Mouse (Mus musculus): ENCODE results near the gene Ppp2r2d. TPM values are rescaled to one million over a fixed set of nuclear protein-coding genes. Genes with fewer than 3 reads are reported as not detected.
A peak's percentile ranks its signal among the peaks of the same experiment; 100 is the strongest.

Gene Ppp2r2d
- polyA plus RNA-seq (2012; fragmentation: generic; extraction: Trizol) = 34.1 TPM
- long read RNA-seq, experiment 1, partial matches to known transcripts = 3 of 11 reads
- long read RNA-seq, experiment 1, other reads (novel, unspliced or antisense) = 6 of 11 reads
- long read RNA-seq, experiment 2, transcript Ppp2r2d-207 (8 exons, 1,938 nt) = major isoform, 12 of 17 reads
- long read RNA-seq, experiment 2, partial matches to known transcripts = 1 of 17 reads
- long read RNA-seq, experiment 2, other reads (novel, unspliced or antisense) = 4 of 17 reads

DNA sequence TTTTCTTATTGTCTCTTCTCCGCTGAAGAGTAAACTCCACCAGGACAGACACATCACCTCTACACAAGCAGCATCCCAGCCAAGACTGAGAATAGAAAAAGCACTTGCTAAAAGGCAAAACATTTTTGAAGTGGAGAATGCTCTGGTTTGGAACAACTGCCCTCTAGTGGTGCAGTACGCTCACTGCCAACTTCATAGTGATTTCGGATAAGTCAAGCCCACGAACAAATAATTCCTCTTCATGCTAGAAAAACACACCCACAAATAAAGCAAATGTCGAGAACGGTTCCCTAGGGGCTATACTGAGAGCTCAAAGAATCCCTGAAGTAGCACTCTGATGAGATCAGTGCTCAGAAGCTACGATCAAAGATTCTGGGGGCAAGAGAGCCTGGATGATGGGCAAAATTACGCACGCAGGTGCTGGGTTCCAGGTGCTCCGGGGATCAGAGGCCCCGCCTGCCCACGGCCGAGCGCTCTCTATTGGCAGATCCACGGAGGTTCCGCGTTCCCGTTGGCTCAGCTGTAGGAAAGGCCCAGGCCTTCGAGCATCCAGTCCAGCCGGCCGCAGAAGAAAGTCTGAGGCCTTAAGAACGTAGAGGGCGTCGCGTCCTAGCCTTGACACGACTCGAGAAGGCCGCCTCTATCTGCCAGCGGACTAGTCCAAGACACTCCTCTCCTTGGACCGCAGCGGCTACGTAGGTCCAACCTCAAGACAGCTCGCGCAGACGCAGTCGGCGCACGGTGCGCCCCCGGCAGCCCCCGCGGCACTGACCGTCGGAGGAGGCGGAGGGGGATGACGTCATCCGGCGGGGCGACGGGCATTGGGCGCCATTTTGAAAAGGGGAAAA, at the start of gene Ppp2r2d, which contains the start of gene Mapk1ip1:
Gene Ppp2r2d (plus strand): TSS at position 536 of the 848 bp plus-strand sequence.
Gene Mapk1ip1 (minus strand): TSS at position 730 of the 848 bp plus-strand sequence.
- TF ChIP-seq MAX (IDR thresholded peaks at IDR 0.05) (no peak), CEBPB (IDR thresholded peaks at IDR 0.05; ENCODE audit: low read depth) (no peak), CTCF (IDR thresholded peaks at IDR 0.05; ENCODE audit: control insufficient read depth, insufficient read depth, insufficient read length) (peak; percentile 9)
- Histone ChIP-seq H3K79me2 (ENCODE audit: control insufficient read depth, insufficient read depth) (peaks cover 43% of the 10 kb centered on the region), H3ac (ENCODE audit: control insufficient read depth, insufficient read length, low read depth) (peak within 1 kb of the TSS; percentile 95), H3K4me3 (ENCODE audit: insufficient read depth, poor library complexity, severe bottlenecking) (peak within 1 kb of the TSS; percentile 63), H3K27me3 (ENCODE audit: control insufficient read depth, insufficient read depth, insufficient read length) (no peaks in the 10 kb centered on the region), H3K36me3 (ENCODE audit: control insufficient read depth, insufficient read depth) (peaks cover 5% of the 10 kb centered on the region), H3K79me3 (ENCODE audit: low read depth) (peaks cover 38% of the 10 kb centered on the region)

DNA sequence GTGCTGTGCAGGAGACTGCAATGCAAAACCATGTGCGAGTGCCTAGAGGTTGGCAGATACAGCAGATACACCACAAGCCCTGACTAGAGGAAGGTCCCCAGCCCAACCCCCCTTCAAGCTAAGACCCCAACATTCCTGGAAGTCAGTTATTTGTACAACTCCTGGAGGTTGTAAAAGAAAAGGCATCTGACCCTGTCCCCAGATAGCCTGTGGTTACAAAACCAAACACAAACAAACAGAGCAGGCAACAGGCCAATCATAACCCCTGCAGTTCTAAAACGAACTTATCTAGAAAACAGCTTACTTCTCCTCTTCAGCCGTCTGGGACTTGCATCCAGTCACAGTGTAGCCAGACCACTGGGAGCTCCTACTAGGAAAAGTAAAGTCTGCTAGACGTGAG, 42.5 kb upstream of the Ppp2r2d start:
- no peaks in the 10 kb centered on the region for H3K27me3 ChIP-seq (ENCODE audit: control insufficient read depth, insufficient read depth, insufficient read length)
- no peak overlapping the region for H3ac ChIP-seq (ENCODE audit: control insufficient read depth, insufficient read length, low read depth)
- no peaks in the 10 kb centered on the region for H3K79me2 ChIP-seq (ENCODE audit: control insufficient read depth, insufficient read depth)
- no peaks in the 10 kb centered on the region for H3K79me3 ChIP-seq (ENCODE audit: low read depth)
- TF ChIP-seq MYOG (IDR thresholded peaks at IDR 0.05; ENCODE audit: control insufficient read depth, extremely low read depth, insufficient read length) = no peak
- no peak for TF ChIP-seq CTCF (IDR thresholded peaks at IDR 0.05; ENCODE audit: control insufficient read depth, insufficient read depth, insufficient read length)
- TF ChIP-seq MAX (IDR thresholded peaks at IDR 0.05) = no peak
- TF ChIP-seq FOSL1 (IDR thresholded peaks at IDR 0.05; ENCODE audit: insufficient read depth, low read length, poor library complexity, severe bottlenecking) = no peak
- no peak for TF ChIP-seq USF1 (IDR thresholded peaks at IDR 0.05; ENCODE audit: low read depth)
- TF ChIP-seq MYOD1 (IDR thresholded peaks at IDR 0.05; ENCODE audit: control insufficient read depth, insufficient read length, low read depth) = no peak
- no peak for TF ChIP-seq CEBPB (IDR thresholded peaks at IDR 0.05; ENCODE audit: low read depth)
- no peak overlapping the region for H3K4me3 ChIP-seq (ENCODE audit: insufficient read depth, poor library complexity, severe bottlenecking)
- no peaks in the 10 kb centered on the region for H3K36me3 ChIP-seq (ENCODE audit: control insufficient read depth, insufficient read depth)

DNA sequence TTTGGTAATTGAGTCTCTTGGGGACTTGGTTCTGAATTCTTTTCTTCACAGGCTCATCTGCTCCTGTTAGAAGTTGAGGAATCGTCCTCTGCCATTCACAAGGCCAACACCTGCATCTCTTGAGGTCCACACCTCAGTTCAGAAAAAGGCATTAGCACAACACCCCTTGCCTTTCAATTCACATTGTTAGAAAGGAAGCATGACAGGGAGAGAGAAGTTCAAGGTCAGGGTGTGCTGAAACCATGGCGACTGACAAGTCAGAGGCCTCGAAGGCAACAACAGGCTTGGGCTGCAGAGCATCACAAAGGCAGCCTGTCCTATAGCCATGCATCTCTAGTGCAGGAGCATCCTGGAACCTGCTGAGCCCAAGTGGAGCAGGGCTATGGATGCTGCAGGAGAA, 38.7 kb upstream of the Ppp2r2d start:
- no peaks in the 10 kb centered on the region for H3K79me3 ChIP-seq (ENCODE audit: low read depth)
- no peaks in the 10 kb centered on the region for H3K27me3 ChIP-seq (ENCODE audit: control insufficient read depth, insufficient read depth, insufficient read length)
- H3K79me2 ChIP-seq (ENCODE audit: control insufficient read depth, insufficient read depth) = no peaks in the 10 kb centered on the region
- H3ac ChIP-seq (ENCODE audit: control insufficient read depth, insufficient read length, low read depth) = no peak overlapping the region
- TF ChIP-seq FOSL1 (IDR thresholded peaks at IDR 0.05; ENCODE audit: insufficient read depth, low read length, poor library complexity, severe bottlenecking) (no peak), USF1 (IDR thresholded peaks at IDR 0.05; ENCODE audit: low read depth) (no peak), MYOD1 (IDR thresholded peaks at IDR 0.05; ENCODE audit: control insufficient read depth, insufficient read length, low read depth) (no peak), CTCF (IDR thresholded peaks at IDR 0.05; ENCODE audit: control insufficient read depth, insufficient read depth, insufficient read length) (no peak)
- H3K36me3 ChIP-seq (ENCODE audit: control insufficient read depth, insufficient read depth) = no peaks in the 10 kb centered on the region
- H3K4me3 ChIP-seq (ENCODE audit: insufficient read depth, poor library complexity, severe bottlenecking) = no peak overlapping the region

DNA sequence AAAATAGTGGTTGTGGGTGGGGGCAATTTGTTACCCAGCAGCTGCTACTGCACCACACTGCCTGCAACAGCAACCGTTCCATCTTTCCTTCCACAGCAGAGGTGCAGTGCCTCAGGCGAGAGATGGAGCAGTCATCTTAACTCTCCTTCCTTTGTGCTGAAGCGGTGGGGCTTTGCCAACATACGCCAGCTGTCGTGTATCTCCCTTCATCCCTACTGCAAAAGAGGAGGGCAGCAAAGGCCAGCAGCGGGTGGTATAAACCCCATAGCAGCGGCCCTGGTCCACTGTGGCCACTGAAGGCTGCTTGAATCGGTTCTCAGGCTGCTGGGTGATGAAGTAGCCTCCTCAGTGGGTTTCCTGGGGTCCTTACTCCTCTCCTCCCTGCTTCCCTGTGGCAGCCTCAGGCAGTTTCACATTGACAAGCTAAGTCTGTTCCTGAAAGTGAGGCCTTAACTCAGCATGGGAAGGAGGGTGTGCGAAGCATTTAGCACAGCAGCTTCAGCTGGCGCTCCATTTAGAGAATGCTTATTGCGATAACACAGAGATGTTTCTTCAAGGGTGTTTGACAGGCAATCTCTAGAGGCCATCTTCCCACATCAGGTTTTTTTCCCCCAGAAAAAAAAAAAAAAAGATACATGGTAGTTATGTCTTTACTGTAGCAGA, 32.5 kb upstream of the Ppp2r2d start:
- no peaks in the 10 kb centered on the region for H3K36me3 ChIP-seq (ENCODE audit: control insufficient read depth, insufficient read depth)
- no peaks in the 10 kb centered on the region for H3K79me3 ChIP-seq (ENCODE audit: low read depth)
- no peak overlapping the region for H3ac ChIP-seq (ENCODE audit: control insufficient read depth, insufficient read length, low read depth)
- TF ChIP-seq CTCF (IDR thresholded peaks at IDR 0.05; ENCODE audit: control insufficient read depth, insufficient read depth, insufficient read length) (no peak), FOSL1 (IDR thresholded peaks at IDR 0.05; ENCODE audit: insufficient read depth, low read length, poor library complexity, severe bottlenecking) (no peak), CEBPB (IDR thresholded peaks at IDR 0.05; ENCODE audit: low read depth) (no peak), MYOD1 (IDR thresholded peaks at IDR 0.05; ENCODE audit: control insufficient read depth, insufficient read length, low read depth) (no peak), USF1 (IDR thresholded peaks at IDR 0.05; ENCODE audit: low read depth) (no peak), MYOG (IDR thresholded peaks at IDR 0.05; ENCODE audit: control insufficient read depth, extremely low read depth, insufficient read length) (no peak), MAX (IDR thresholded peaks at IDR 0.05) (no peak)
- no peaks in the 10 kb centered on the region for H3K79me2 ChIP-seq (ENCODE audit: control insufficient read depth, insufficient read depth)
- no peak overlapping the region for H3K4me3 ChIP-seq (ENCODE audit: insufficient read depth, poor library complexity, severe bottlenecking)
- no peaks in the 10 kb centered on the region for H3K27me3 ChIP-seq (ENCODE audit: control insufficient read depth, insufficient read depth, insufficient read length)

DNA sequence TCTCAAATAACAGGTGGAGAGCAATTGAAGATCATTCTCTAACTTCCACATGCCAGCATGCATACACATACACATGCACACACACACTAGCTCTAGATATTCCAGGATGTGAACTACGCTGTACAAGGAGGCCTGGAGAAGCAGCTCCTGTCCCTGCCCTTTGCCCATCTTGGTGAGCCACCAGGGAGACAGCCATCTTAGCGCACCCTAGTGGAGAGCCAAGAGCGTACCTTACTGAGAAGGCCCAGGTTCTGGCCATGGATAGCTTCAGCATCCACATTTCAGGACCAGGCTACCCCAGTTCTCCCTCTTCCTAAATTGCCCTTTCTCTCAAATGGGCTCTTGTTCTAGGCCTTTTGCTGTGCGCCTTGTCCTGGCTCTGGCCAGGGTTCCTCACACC, 27.6 kb upstream of the Ppp2r2d start:
- no peaks in the 10 kb centered on the region for H3K79me3 ChIP-seq (ENCODE audit: low read depth)
- peaks cover 3% of the 10 kb centered on the region for H3K27me3 ChIP-seq (ENCODE audit: control insufficient read depth, insufficient read depth, insufficient read length)
- H3K4me3 ChIP-seq (ENCODE audit: insufficient read depth, poor library complexity, severe bottlenecking) = no peak overlapping the region
- H3K79me2 ChIP-seq (ENCODE audit: control insufficient read depth, insufficient read depth) = no peaks in the 10 kb centered on the region
- no peak for TF ChIP-seq FOSL1 (IDR thresholded peaks at IDR 0.05; ENCODE audit: insufficient read depth, low read length, poor library complexity, severe bottlenecking)
- TF ChIP-seq MYOD1 (IDR thresholded peaks at IDR 0.05; ENCODE audit: control insufficient read depth, insufficient read length, low read depth) = no peak
- TF ChIP-seq MAX (IDR thresholded peaks at IDR 0.05) = no peak
- TF ChIP-seq CTCF (IDR thresholded peaks at IDR 0.05; ENCODE audit: control insufficient read depth, insufficient read depth, insufficient read length) = no peak
- no peak for TF ChIP-seq MYOG (IDR thresholded peaks at IDR 0.05; ENCODE audit: control insufficient read depth, extremely low read depth, insufficient read length)
- TF ChIP-seq USF1 (IDR thresholded peaks at IDR 0.05; ENCODE audit: low read depth) = no peak
- no peak for TF ChIP-seq CEBPB (IDR thresholded peaks at IDR 0.05; ENCODE audit: low read depth)
- no peaks in the 10 kb centered on the region for H3K36me3 ChIP-seq (ENCODE audit: control insufficient read depth, insufficient read depth)
- no peak overlapping the region for H3ac ChIP-seq (ENCODE audit: control insufficient read depth, insufficient read length, low read depth)

Data from C2C12 (cell line).